Mouse (Mus musculus): Measurements from ENCODE around the gene Kif1c.

Gene Kif1c

GRCm38 (mm10) chr11:70667271-70668150, 32.8 kb upstream of the Kif1c start:
- DNase-seq (ENCODE audit: inconsistent ontology term) = no peak

- no peak for DNase-seq (ENCODE audit: inconsistent ontology term)
These were observed 32.0 kb upstream of the Kif1c start for GRCm38 (mm10) chr11:70668335-70668770.

GRCm38 (mm10) chr11:70668771-70669505, 31.4 kb upstream of the Kif1c start, which contains the start of gene Spag7:
TSS of gene Spag7 (minus strand) at chr11:70669416.
- DNase-seq (ENCODE audit: inconsistent ontology term) = peak; percentile 98

GRCm38 (mm10) chr11:70669582-70670345, 30.6 kb upstream of the Kif1c start:
- peak; percentile 88 for DNase-seq (ENCODE audit: inconsistent ontology term)

GRCm38 (mm10) chr11:70670483-70670882, 29.9 kb upstream of the Kif1c start:
- DNase-seq (ENCODE audit: inconsistent ontology term) = peak; percentile 31

- no peak for DNase-seq (ENCODE audit: inconsistent ontology term)
These were observed 28.9 kb upstream of the Kif1c start for GRCm38 (mm10) chr11:70671333-70672047.

GRCm38 (mm10) chr11:70674014-70674413, 26.3 kb upstream of the Kif1c start:
- DNase-seq (ENCODE audit: inconsistent ontology term) = no peak

- DNase-seq (ENCODE audit: inconsistent ontology term) = no peak
These were observed 25.8 kb upstream of the Kif1c start for GRCm38 (mm10) chr11:70674501-70674900.

- no peak for DNase-seq (ENCODE audit: inconsistent ontology term)
These were observed 22.3 kb upstream of the Kif1c start for GRCm38 (mm10) chr11:70678092-70678491.

GRCm38 (mm10) chr11:70678576-70678975, 21.8 kb upstream of the Kif1c start:
- no peak for DNase-seq (ENCODE audit: inconsistent ontology term)

- no peak for DNase-seq (ENCODE audit: inconsistent ontology term)
These were observed 21.0 kb upstream of the Kif1c start for GRCm38 (mm10) chr11:70679361-70679760.

- DNase-seq (ENCODE audit: inconsistent ontology term) = no peak
These were observed 20.5 kb upstream of the Kif1c start for GRCm38 (mm10) chr11:70679894-70680293.

GRCm38 (mm10) chr11:70681170-70681569, 19.2 kb upstream of the Kif1c start:
- DNase-seq (ENCODE audit: inconsistent ontology term) = no peak

- DNase-seq (ENCODE audit: inconsistent ontology term) = peak; percentile 78
These were observed 18.3 kb upstream of the Kif1c start for GRCm38 (mm10) chr11:70681897-70682581.

- DNase-seq (ENCODE audit: inconsistent ontology term) = no peak
These were observed 16.7 kb upstream of the Kif1c start for GRCm38 (mm10) chr11:70683640-70684039.

- peak; percentile 27 for DNase-seq (ENCODE audit: inconsistent ontology term)
These were observed 13.3 kb upstream of the Kif1c start for GRCm38 (mm10) chr11:70686901-70687566.

- peak; percentile 90 for DNase-seq (ENCODE audit: inconsistent ontology term)
These were observed 12.6 kb upstream of the Kif1c start, which contains the start of gene Camta2 for GRCm38 (mm10) chr11:70687601-70688199. TSS of gene Camta2 (minus strand) at chr11:70688105.

GRCm38 (mm10) chr11:70688372-70688771, 12.0 kb upstream of the Kif1c start:
- DNase-seq (ENCODE audit: inconsistent ontology term) = peak; percentile 58

GRCm38 (mm10) chr11:70689578-70689977, 10.8 kb upstream of the Kif1c start:
- no peak for DNase-seq (ENCODE audit: inconsistent ontology term)

GRCm38 (mm10) chr11:70693504-70693903, 6.8 kb upstream of the Kif1c start:
- DNase-seq (ENCODE audit: inconsistent ontology term) = no peak

All from Muller cell, postnatal 12 days (primary cell).